Mouse (Mus musculus) neural tube, embryonic 13.5 days (tissue): ENCODE results near the gene Clic4. TPM values are rescaled to one million over a fixed set of nuclear protein-coding genes. Genes with fewer than 3 reads are reported as not detected.
"Not testable (repeated sequence)": the region's sequence is repeated elsewhere in the genome, so short reads cannot be mapped to it uniquely, and the experiment has no call there.

ENCODE experiments used
- ATAC-seq: fragments of 200-750 bp; cut with Nextera tagmentation; 2 replicates; pipeline ENCODE4 v1.8.0; 2017; ENCODE audit warnings: low read depth, mild to moderate bottlenecking, moderate TSS enrichment, moderate library complexity
- H3K27ac ChIP-seq: fragments of 300-500 bp; sonication (generic); replicated peaks from 2 replicates; pipeline ENCODE4 v1.5.1; 2015; ENCODE audit warnings: moderate library complexity, mild to moderate bottlenecking, inconsistent platforms
- H3K27me3 ChIP-seq: fragments of 300-500 bp; sonication (generic); 2 replicates; pipeline ENCODE4 v1.6.1; 2015; ENCODE audit warnings: mild to moderate bottlenecking, inconsistent platforms
- H3K36me3 ChIP-seq: fragments of 300-500 bp; sonication (generic); 2 replicates; pipeline ENCODE4 v1.6.1; 2015; ENCODE audit warnings: mild to moderate bottlenecking, inconsistent platforms
- H3K4me1 ChIP-seq: fragments of 300-500 bp; sonication (generic); replicated peaks from 2 replicates; pipeline ENCODE4 v1.6.1; 2015; ENCODE audit warnings: inconsistent platforms
- H3K4me2 ChIP-seq: fragments of 300-500 bp; sonication (generic); 2 replicates; pipeline ENCODE4 v1.6.1; 2015; ENCODE audit warnings: inconsistent platforms, mild to moderate bottlenecking, moderate library complexity
- H3K4me3 ChIP-seq: fragments of 300-500 bp; sonication (generic); 2 replicates; pipeline ENCODE4 v1.5.1; 2015; ENCODE audit warnings: mild to moderate bottlenecking, inconsistent platforms
- H3K9ac ChIP-seq: fragments of 300-500 bp; sonication (generic); 2 replicates; pipeline ENCODE4 v1.6.1; 2015; ENCODE audit warnings: moderate library complexity, mild to moderate bottlenecking, inconsistent platforms
- H3K9me3 ChIP-seq: fragments of 300-500 bp; sonication (generic); 2 replicates; pipeline ENCODE4 v1.6.1; 2016; ENCODE audit warnings: inconsistent platforms
- WGBS: fragments of 180-500 bp; shearing (Covaris S2); methylation state at CpG from one replicate; pipeline ENCODE4 v1.1.7; 2015; 5-methylcytosine and 5-hydroxymethylcytosine counted together
- polyA plus RNA-seq: library from polyadenylated mRNA; unstranded; fragments of >200 nt; fragmentation: Nextera tagmentation; extraction: Ambion mirVana; gene quantifications from 2 replicates; pipeline ENCODE4 v1.2.1, GENCODE M21; 2015

The Clic4 gene
- polyA plus RNA-seq, 1 experiment from 2014 or later: 76.3 TPM

- Histone ChIP-seq H3K9me3 (no peaks in the 10 kb centered on the region), H3K4me3 (no peak overlapping the region), H3K4me1 (peaks cover 8% of the 10 kb centered on the region), H3K4me2 (no peak overlapping the region), H3K27me3 (no peaks in the 10 kb centered on the region), H3K9ac (no peak overlapping the region), H3K36me3 (no peaks in the 10 kb centered on the region), H3K27ac (no peak overlapping the region)
- WGBS: 67% methylated on average over 6 of the region's 6 CpGs
- no peak for ATAC-seq
Observed at GRCm38 (mm10) chr4:135291841-135292240, 19.2 kb upstream of the Clic4 start.

DNA sequence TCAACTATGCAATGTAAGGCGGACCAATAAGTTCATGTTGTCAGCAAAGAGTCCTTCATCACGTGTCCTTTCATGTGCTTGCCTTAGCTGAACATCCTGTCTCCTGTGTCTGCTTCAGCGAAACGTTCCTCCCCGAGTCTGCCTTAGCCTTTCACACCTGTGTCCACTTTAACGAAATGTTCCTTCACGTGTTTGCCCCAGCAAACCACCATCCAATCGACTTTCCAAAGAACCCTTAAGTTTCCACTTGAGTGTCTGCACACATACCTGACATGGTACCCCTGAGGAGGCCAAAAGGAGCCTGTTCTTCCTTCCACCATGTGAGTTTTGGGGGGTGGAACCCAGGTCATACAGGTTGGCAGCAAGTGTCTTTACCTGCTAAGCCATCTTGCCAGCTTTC, 18.6 kb upstream of the Clic4 start:
- Histone ChIP-seq H3K4me2 (no peak overlapping the region), H3K36me3 (no peaks in the 10 kb centered on the region), H3K27me3 (no peaks in the 10 kb centered on the region), H3K4me3 (no peak overlapping the region), H3K27ac (no peak overlapping the region), H3K9me3 (no peaks in the 10 kb centered on the region), H3K9ac (no peak overlapping the region), H3K4me1 (peaks cover 14% of the 10 kb centered on the region)
- WGBS: 93% methylated on average over 8 of the region's 8 CpGs
- no peak for ATAC-seq

- H3K4me2 ChIP-seq: no peak overlapping the region
- H3K27me3 ChIP-seq: no peaks in the 10 kb centered on the region
- WGBS: 50% methylated on average over 3 of the region's 3 CpGs
- no peaks in the 10 kb centered on the region for H3K9me3 ChIP-seq
- H3K4me1 ChIP-seq: peaks cover 15% of the 10 kb centered on the region
- no peak overlapping the region for H3K9ac ChIP-seq
- H3K36me3 ChIP-seq: no peaks in the 10 kb centered on the region
- no peak for ATAC-seq
- no peak overlapping the region for H3K4me3 ChIP-seq
- H3K27ac ChIP-seq: no peak overlapping the region
Observed at GRCm38 (mm10) chr4:135287975-135288374, 15.4 kb upstream of the Clic4 start.

DNA sequence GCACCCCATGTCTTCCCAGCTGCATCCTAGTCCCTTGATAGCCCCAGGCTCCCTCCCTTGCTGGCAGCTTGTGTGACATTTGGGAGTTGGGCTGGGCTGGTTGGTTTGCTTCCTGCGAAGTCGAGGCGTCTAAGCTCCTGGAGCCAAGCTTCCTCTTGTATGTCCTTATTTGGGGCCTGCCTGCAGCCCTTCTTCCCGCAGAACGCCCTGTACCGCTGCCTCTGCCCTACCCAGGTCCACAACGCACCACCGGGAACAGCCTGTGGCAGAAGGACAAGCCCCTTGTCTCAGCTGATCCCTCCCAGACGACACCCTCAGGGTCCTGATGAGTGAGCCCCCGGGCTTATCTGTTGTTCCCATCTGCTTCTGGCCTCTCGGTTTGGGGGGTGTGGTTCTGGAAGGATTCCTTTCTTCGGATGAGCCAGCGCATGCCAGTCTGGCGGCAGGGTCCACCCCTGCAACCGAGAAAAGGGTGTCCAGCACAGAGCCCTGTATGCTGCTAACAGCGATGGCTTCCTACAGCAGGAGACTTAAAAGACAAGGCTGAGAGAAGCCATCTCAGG, 14.3 kb upstream of the Clic4 start:
- H3K27ac ChIP-seq: no peak overlapping the region
- no peak for ATAC-seq
- H3K36me3 ChIP-seq: no peaks in the 10 kb centered on the region
- H3K27me3 ChIP-seq: no peaks in the 10 kb centered on the region
- 13% methylated on average over 16 of the region's 16 CpGs for WGBS
- peak overlapping the region; percentile 20; the same call in 1 of the 2 replicates for H3K4me2 ChIP-seq
- no peak overlapping the region for H3K4me3 ChIP-seq
- H3K9ac ChIP-seq: peak overlapping the region; percentile 49
- H3K9me3 ChIP-seq: no peaks in the 10 kb centered on the region
- peaks cover 15% of the 10 kb centered on the region for H3K4me1 ChIP-seq

GRCm38 (mm10) chr4:135286033-135286622, 13.5 kb upstream of the Clic4 start:
- Histone ChIP-seq H3K4me1 (peaks cover 15% of the 10 kb centered on the region), H3K4me2 (no peak overlapping the region), H3K9me3 (no peaks in the 10 kb centered on the region), H3K27me3 (no peaks in the 10 kb centered on the region), H3K4me3 (no peak overlapping the region), H3K36me3 (no peaks in the 10 kb centered on the region), H3K27ac (no peak overlapping the region), H3K9ac (no peak overlapping the region)
- no peak for ATAC-seq
- WGBS: 61% methylated on average over 12 of the region's 12 CpGs

DNA sequence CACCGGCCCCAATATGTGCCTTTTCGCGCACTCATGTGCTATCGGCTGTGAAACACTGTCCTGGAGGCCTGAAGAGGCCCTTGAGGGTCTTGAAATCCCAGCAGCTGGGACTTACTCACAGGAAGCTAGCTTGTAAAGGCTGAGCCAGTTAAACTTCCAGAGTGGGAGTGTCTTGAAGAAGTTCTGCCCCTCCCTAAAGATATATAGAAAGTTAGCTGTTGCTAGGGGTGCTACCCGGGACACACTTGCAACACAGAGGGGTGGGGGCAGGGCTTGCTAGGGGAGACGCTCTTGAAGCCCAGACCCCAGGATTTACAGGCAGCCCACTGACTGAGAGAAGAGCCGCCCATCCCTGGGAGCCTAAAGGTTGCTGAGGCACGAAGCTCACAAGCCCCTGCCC, 12.8 kb upstream of the Clic4 start:
- WGBS: 42% methylated on average over 8 of the region's 8 CpGs
- H3K9me3 ChIP-seq: no peaks in the 10 kb centered on the region
- no peak for ATAC-seq
- no peak overlapping the region for H3K4me2 ChIP-seq
- H3K9ac ChIP-seq: no peak overlapping the region
- H3K27me3 ChIP-seq: no peaks in the 10 kb centered on the region
- no peak overlapping the region for H3K27ac ChIP-seq
- H3K4me3 ChIP-seq: no peak overlapping the region
- H3K36me3 ChIP-seq: no peaks in the 10 kb centered on the region
- peaks cover 15% of the 10 kb centered on the region for H3K4me1 ChIP-seq

GRCm38 (mm10) chr4:135283875-135284274, 11.3 kb upstream of the Clic4 start:
- no peaks in the 10 kb centered on the region for H3K36me3 ChIP-seq
- no peaks in the 10 kb centered on the region for H3K27me3 ChIP-seq
- no peak overlapping the region for H3K4me2 ChIP-seq
- no peak overlapping the region for H3K4me3 ChIP-seq
- no peak overlapping the region for H3K27ac ChIP-seq
- H3K4me1 ChIP-seq: peaks cover 14% of the 10 kb centered on the region
- H3K9me3 ChIP-seq: no peaks in the 10 kb centered on the region
- no peak overlapping the region for H3K9ac ChIP-seq
- 87% methylated on average over 7 of the region's 7 CpGs for WGBS
- ATAC-seq: no peak

DNA sequence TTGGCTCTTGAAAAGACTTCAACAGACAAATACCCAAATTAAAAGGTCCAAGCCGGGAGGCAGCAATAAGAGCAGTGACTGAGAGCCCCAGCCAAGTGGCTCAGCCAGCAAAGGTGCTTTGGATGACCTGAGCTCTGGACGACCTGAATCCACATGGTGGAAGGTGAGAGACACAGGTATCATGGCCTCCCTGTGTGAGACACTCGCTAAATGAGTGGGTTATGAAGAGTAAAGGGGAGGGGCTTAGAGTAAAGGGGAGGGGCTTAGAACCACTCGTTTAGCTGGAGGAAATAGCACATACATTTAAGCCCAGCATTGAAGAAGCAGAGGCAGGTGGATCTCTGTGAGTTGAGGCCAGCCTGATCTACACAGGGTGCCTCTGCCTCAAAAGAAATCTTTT, 10.8 kb upstream of the Clic4 start:
- Histone ChIP-seq H3K4me2 (no peak overlapping the region), H3K36me3 (no peaks in the 10 kb centered on the region), H3K4me1 (peaks cover 10% of the 10 kb centered on the region), H3K9me3 (no peaks in the 10 kb centered on the region), H3K4me3 (no peak overlapping the region), H3K27ac (no peak overlapping the region), H3K27me3 (no peaks in the 10 kb centered on the region), H3K9ac (no peak overlapping the region)
- WGBS: 74% methylated on average over 4 of the region's 4 CpGs
- ATAC-seq: no peak

GRCm38 (mm10) chr4:135282651-135283290, 10.2 kb upstream of the Clic4 start:
- Histone ChIP-seq H3K36me3 (no peaks in the 10 kb centered on the region), H3K9me3 (no peaks in the 10 kb centered on the region), H3K27ac (no peak overlapping the region), H3K4me1 (peaks cover 10% of the 10 kb centered on the region), H3K4me3 (no peak overlapping the region), H3K4me2 (no peak overlapping the region), H3K9ac (no peak overlapping the region), H3K27me3 (no peaks in the 10 kb centered on the region)
- ATAC-seq: no peak
- 70% methylated on average over 13 of the region's 13 CpGs for WGBS

DNA sequence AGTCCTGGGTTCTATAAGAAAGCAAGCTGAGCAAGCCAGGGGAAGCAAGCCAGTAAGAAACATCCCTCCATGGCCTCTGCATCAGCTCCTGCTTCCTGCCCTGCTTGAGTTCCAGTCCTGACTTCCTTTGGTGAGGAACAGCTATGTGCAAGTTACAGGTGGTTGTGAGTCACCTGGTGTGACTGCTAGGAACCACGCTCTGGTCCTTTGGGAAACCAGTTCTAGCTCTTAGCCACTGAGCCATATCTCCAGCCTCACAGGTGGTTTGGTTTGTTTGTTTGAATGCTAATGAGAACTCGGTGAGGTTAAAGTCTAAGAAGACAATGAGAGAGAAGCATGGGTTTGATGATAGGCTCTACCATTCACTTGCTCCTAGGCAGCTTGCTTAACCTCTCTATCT, 7.4 kb upstream of the Clic4 start:
- H3K9ac ChIP-seq, H3K27me3 ChIP-seq, H3K9me3 ChIP-seq, H3K4me1 ChIP-seq, H3K27ac ChIP-seq, H3K4me2 ChIP-seq, H3K36me3 ChIP-seq, ATAC-seq, H3K4me3 ChIP-seq: not testable (repeated sequence)
- 76% methylated on average over 2 of the region's 2 CpGs for WGBS

GRCm38 (mm10) chr4:135276681-135277379, 4.2 kb upstream of the Clic4 start:
- no peaks in the 10 kb centered on the region for H3K9me3 ChIP-seq
- no peak overlapping the region for H3K27ac ChIP-seq
- H3K4me3 ChIP-seq: no peak overlapping the region
- H3K27me3 ChIP-seq: peaks cover 14% of the 10 kb centered on the region
- H3K4me1 ChIP-seq: peaks cover 8% of the 10 kb centered on the region
- ATAC-seq: no peak
- no peaks in the 10 kb centered on the region for H3K36me3 ChIP-seq
- H3K9ac ChIP-seq: no peak overlapping the region
- 63% methylated on average over 4 of the region's 4 CpGs for WGBS
- no peak overlapping the region for H3K4me2 ChIP-seq

GRCm38 (mm10) chr4:135274761-135275160, 2.1 kb upstream of the Clic4 start:
- no peak overlapping the region for H3K9ac ChIP-seq

More at GRCm38 (mm10) chr4:135274761-135275160, 2.1 kb upstream of the Clic4 start:
- Histone ChIP-seq H3K4me1 (peaks cover 26% of the 10 kb centered on the region), H3K4me2 (no peak overlapping the region), H3K27me3 (peaks cover 14% of the 10 kb centered on the region), H3K4me3 (no peak overlapping the region), H3K27ac (no peak overlapping the region), H3K9me3 (no peaks in the 10 kb centered on the region), H3K36me3 (no peaks in the 10 kb centered on the region)
- 74% methylated on average over 7 of the region's 7 CpGs for WGBS
- ATAC-seq: no peak
